Mouse (Mus musculus): ENCODE results near the gene Vsig2.

Gene Vsig2

DNA sequence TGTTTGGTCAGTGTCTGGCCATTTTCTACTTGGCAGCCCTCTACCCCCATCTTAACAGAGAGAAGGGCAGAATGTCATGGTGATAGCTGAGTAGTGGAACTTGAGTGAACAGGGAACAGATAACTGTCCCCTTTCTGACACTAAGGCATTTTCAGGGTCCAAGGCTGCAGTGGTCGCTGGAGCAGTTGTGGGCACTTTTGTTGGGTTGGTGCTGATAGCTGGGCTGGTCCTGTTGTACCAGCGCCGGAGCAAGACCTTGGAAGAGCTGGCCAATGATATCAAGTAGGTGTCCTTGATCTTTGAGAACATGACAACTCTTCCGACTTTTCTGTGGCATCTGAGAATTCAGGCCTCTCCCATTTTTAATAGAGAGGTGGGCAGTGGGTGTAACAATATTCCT is 2.2 kb upstream of the Vsig2 start:
- DNase-seq, result no peak

DNA sequence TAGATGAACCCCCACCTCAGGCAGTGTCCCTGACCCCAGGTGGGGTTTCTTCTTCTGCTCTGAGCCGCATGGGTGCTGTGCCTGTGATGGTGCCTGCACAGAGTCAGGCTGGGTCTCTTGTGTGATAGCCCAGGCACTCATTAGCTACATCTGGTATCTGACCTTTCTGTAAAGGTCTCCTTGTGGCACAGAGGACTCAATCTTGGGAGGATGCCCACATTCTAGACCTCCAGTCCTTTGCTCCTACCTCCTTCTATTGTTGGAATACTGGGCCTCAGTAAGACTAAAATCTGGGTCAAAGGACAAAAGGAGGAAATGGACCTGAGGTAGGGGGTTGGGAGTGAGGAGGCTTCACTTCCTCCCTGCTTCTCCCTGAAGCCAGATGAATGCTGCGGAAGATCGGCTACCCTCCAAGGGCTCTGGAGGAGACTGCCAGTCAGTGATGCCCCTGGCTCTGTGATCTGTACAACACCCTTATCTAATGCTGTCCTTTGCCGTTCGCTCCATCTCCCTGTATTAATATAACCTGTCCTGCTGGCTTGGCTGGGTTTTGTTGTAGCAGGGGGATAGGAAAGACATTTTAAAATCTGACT is 1.3 kb upstream of the Vsig2 start:
- DNase-seq, result no peak

DNA sequence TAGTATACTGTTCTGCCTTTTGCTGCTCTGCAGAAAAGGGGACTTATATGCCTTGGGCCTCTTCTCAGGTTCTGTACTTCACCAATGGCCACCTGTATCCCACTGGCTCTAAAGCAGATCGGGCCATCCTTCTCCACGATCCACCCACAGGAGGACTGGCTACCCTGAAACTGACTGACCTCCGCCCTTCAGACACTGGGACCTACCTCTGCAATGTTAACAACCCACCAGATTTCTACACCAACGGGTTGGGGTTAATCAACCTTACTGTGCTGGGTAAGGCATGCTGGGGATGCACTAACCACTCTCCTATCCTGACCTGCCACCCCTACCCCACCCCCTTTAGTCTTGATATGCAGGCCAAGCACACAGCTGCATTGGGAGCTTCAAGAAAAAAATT is 1.2 kb downstream of the Vsig2 start:
- DNase-seq, result no peak

- no peak for DNase-seq
Measured at GRCm38 (mm10) chr9:37540701-37541575, 1.9 kb downstream of the Vsig2 start.

DNA sequence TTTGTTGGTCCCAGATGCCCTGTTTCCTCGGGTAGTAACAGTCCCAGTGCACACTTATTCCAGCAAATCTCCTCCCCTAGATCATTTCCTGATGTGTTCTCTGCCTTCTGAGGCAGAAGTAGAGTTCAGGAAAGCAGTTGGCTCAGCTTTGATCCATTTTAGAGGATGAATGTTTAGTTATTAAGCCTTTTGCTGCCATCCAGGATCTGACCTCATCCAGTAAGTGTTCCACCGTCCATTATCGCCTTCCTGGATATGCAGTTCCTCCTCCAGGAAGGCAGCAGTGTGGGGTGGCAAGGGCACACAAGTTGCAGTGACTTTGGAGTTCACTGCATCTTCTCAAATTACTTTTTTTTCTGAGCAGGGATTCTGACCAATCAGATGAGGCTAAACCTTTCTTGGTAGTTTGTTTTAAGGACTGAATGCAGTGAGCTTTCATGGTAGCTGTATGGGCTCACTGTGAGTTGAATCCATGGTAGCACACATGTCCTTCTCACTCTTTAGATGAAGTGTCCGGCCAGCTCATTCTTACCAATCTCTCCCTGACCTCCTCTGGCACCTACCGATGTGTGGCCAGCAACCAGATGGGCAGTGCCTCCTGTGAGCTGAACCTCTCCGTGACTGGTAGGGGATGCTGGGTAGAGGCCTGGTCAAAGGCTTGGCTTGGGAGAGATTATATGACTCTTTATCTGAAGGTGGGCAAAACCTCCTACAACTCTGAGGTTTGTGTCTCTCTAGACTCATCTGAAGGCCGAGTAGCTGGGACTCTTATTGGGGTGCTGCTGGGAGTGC is 3.0 kb downstream of the Vsig2 start:
- no peak for DNase-seq

DNA sequence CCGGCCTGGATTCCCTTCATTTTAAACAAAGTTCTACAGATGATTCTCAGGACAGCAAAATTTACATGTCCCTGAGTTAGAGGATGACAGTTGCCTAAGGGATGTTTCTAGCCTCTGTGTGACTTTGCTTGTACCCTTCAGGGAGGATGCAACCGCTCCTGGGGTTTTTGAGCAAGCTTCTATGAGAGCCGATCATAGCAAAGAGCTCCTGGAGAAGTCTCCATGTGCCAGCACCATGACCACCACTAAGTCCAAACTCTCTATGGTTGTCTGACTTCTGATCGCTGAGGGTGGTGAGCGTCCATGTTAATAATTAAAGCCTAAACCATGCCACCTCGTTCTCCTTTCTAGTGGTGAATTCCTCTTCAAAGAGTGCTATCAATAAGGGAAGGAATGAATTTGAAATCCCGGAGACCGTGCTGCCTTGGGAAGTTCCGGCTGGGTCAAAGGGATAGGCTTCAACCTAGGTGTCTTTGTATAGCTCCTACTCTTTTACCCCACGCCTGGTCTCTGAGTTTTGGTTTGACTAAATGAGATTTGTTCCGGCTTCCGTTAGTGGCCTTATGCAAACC is 4.9 kb downstream of the Vsig2 start:
- DNase-seq, result no peak

GRCm38 (mm10) chr9:37544447-37545165 is 5.6 kb downstream of the Vsig2 start:
- peak in 1 of 2 experiments; percentile 56 for DNase-seq

- no peak for DNase-seq
Measured at GRCm38 (mm10) chr9:37545166-37545610, 6.1 kb downstream of the Vsig2 start.

DNA sequence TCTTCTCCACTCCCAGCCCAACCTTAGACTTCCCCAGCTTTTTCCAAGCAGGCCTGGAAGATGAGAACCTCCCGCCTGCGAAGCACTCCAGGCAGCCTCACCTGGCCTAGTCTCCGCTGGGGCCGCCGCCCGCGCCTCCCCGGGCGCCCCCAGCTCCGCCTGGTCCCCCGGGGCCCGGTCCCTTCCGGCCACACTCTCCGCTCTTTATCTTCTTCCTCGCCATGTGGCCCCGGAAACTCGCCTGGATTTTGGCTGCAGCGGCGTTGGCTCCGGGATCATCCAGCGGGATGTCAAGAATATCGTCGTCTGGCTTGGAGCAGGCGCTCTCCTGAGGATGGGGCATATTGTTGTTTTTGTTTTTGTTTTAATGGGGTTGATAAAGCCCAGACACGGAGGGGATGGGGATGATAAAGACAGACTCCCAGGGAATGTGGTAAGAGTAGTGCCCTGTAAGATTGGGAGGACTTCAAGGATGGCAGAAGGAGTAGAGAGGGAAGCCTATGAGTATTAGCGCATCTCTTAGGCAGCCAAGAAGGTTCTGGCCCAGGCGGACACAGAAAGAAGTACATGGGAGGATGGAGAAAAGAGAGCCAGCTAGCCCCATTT is 6.9 kb downstream of the Vsig2 start:
- no peak for DNase-seq

- no peak for DNase-seq
Measured at GRCm38 (mm10) chr9:37546889-37547288, 7.8 kb downstream of the Vsig2 start.

GRCm38 (mm10) chr9:37550435-37550834 is 11.4 kb downstream of the Vsig2 start:
- DNase-seq, result no peak

DNA sequence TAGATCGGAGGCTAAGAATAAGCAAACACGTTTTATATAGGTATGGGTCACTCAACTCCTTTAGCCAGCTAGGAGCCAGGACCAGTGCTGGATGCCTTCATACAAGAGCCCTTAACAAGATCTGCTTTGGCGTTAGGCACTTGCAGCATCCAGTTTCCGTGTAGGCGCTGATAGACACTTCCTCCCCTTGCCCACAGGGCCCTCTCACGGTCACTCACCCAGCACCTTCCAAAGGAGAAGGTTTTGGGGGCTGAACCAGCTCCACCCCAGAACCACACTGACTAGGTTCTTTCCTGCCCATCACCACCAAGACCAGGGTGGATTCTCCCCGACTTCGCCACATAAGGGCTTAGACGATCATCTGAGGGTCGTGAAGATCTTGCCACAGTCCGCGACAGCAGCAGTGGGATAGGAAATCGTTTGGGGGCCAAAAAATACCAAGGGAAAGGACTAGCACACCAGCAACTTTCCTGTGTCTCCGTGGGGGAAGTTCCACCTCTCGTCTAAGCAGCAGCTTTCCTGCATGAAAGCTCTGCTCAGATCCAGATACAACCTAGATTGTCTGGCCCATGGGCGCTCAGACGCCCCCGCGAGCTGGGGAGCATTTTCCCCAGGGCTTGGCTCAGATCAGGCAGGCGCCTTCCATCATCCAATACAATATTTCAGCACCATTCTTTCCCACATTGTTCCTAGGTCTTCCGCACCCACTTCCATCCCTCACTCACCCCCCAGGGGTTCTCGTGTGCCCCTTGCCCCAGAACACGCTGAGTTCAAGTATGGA is 12.9 kb downstream of the Vsig2 start:
- no peak for DNase-seq

- peak in 1 of 2 experiments; percentile 46 for DNase-seq
Measured at GRCm38 (mm10) chr9:37552536-37553293, 13.7 kb downstream of the Vsig2 start, which contains the start of gene Nrgn. Gene Nrgn, minus strand, starts transcription at chr9:37552904.

DNA sequence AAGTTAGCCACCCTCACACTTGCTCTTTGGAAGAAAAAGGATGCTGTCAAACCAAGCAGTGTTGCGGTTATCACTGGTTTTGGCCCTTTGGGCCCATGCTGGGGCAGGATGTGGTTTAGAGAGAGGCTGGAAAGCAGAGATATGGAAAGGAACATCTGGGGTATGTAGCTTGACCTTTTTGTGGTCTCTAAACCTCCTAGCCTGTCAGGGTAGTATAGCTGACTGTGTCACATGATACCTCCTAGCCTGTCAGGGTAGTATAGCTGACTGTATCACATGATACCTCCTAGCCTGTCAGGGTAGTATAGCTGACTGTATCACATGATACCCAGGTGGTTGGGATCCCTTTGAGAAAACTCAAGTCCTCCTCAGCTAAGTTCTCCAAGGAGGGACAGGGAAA is 15.2 kb downstream of the Vsig2 start:
- DNase-seq, result no peak

GRCm38 (mm10) chr9:37554838-37555748 is 16.0 kb downstream of the Vsig2 start, which contains the start of gene Siae:
Gene Siae, plus strand, starts transcription at chr9:37555698.
- no peak for DNase-seq

DNA sequence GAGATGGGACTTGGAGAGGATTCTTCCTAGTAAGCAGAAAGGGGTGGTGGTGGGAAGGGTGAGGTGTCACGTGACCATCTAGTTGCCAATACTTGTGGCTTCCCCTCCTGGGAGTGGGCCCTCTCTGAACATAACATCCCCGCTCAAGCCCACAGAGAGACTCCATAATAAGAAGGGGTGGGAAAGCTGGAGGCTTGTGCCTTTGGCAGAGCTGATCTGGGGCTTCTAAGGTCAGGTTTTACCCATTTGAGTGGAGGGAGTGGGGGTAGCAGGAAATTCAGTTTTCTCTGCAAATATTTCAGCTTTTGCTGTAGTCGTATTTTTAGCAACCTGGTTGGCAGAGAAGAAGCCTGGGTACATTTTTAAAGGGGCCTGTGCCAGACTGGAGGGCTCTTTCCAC is 17.3 kb downstream of the Vsig2 start:
- DNase-seq, result no peak

DNA sequence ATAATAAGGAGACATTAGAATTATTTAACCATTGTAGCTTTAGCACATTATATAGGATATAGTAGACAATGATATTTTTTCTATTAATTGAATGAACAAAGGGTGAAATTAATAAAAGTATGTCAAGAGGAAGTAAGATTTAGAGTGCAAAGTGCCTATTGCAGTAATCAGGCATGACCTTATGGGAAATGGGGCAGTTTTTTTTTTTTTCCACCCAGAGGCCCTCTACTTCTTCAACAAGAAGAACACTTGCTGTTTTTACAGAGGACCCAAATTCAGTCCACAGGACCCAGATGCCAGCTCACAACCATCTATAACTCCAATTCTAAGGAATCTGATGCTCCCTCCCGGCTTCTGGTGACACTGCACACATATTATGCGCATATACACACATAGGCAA is 21.6 kb downstream of the Vsig2 start:
- DNase-seq, result no peak

- DNase-seq, result no peak
Measured at GRCm38 (mm10) chr9:37563805-37564204, 24.8 kb downstream of the Vsig2 start.

GRCm38 (mm10) chr9:37567019-37567418 is 28.0 kb downstream of the Vsig2 start:
- DNase-seq, result no peak
